Mouse (Mus musculus) forebrain, embryonic 13.5 days (tissue): ENCODE measurements around the gene Rtl1. TPM values are rescaled to one million over a fixed set of nuclear protein-coding genes. Genes with fewer than 3 reads are reported as not detected.
A peak's percentile ranks its signal among the peaks of the same experiment; 100 is the strongest.

Experiments used
- ATAC-seq: fragments of 200-750 bp; cut with Nextera tagmentation; 2 replicates; pipeline ENCODE4 v1.8.0; 2017
- H3K27ac ChIP-seq: fragments of 300-500 bp; sonication (generic); 2 replicates; pipeline ENCODE4 v1.5.1; 2015; ENCODE audit warnings: inconsistent platforms, mild to moderate bottlenecking, moderate library complexity
- H3K27me3 ChIP-seq: fragments of 300-500 bp; sonication (generic); 2 replicates; pipeline ENCODE4 v1.6.1; 2015; ENCODE audit warnings: mild to moderate bottlenecking, inconsistent platforms
- H3K36me3 ChIP-seq: fragments of 300-500 bp; sonication (generic); 2 replicates; pipeline ENCODE4 v1.6.1; 2015; ENCODE audit warnings: mild to moderate bottlenecking, inconsistent platforms; ENCODE audit not compliant: poor library complexity, severe bottlenecking
- H3K4me1 ChIP-seq: fragments of 300-500 bp; sonication (generic); 2 replicates; pipeline ENCODE4 v1.6.1; 2015; ENCODE audit warnings: inconsistent platforms
- H3K4me2 ChIP-seq: fragments of 300-500 bp; sonication (generic); 2 replicates; pipeline ENCODE4 v1.6.1; 2015; ENCODE audit warnings: inconsistent platforms, mild to moderate bottlenecking, moderate library complexity
- H3K4me3 ChIP-seq: fragments of 300-500 bp; sonication (generic); 2 replicates; pipeline ENCODE4 v1.5.1; 2015; ENCODE audit warnings: mild to moderate bottlenecking, inconsistent platforms
- H3K9ac ChIP-seq: fragments of 300-500 bp; sonication (generic); 2 replicates; pipeline ENCODE4 v1.6.1; 2015; ENCODE audit warnings: mild to moderate bottlenecking, inconsistent platforms
- H3K9me3 ChIP-seq: fragments of 300-500 bp; sonication (generic); replicated peaks from 2 replicates; pipeline ENCODE4 v1.6.1; 2016; ENCODE audit warnings: inconsistent platforms
- WGBS: fragments of 180-500 bp; shearing (Covaris S2); methylation state at CpG from one replicate; pipeline ENCODE4 v1.1.7; 2015; 5-methylcytosine and 5-hydroxymethylcytosine counted together
- microRNA counts: library from miRNA; unstranded; fragments of <30 nt; microRNA quantifications from one replicate; lab custom pipeline; 2016
- microRNA-seq: library from miRNA; unstranded; fragments of <30 nt; microRNA quantifications from one replicate; pipeline ENCODE4, GENCODE M21; 2016
- polyA plus RNA-seq: library from polyadenylated mRNA; unstranded; fragments of >200 nt; fragmentation: Nextera tagmentation; extraction: Ambion mirVana; gene quantifications from 2 replicates; pipeline ENCODE4 v1.2.1, GENCODE M21; 2015

Rtl1 gene
- polyA plus RNA-seq, 1 experiment from 2014 or later, result 0.99 TPM

DNA sequence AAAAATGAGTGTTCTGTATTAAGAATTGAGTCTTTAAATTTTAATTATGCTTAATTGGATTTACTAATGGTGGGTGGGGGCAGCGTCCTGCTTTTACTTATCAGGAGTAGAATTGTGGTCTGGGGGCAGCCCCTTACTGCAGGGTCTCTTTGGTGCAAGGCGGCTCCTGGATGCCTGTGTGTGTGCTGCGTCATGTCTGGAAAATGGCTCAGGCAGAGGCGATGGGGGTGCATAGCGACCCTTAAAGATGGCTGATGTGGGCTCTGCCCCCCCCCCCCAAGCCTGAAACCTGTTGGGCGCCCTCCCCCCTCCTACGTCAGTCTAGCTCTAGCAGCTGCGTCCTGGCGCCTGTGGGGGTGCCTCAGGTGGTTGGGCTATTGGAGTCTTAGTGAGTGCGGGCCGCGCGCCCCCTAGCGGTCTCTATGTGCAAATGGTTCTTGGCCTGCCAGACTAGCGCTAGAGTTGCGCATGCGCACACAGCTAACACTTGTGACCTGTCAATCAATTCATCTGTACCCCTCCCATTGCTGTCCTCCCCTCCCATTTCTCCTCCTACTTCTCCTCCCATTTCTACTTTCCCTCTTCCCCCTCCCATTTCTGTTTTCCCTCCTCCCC lies 57.4 kb downstream of the Rtl1 start:
- no peaks in the 10 kb centered on the region for H3K27me3 ChIP-seq
- peak overlapping the region; percentile 49 for H3K4me3 ChIP-seq
- 34% methylated on average over 12 of the region's 17 CpGs for WGBS
- peaks cover 21% of the 10 kb centered on the region; the same call in 1 of the 2 replicates for H3K36me3 ChIP-seq
- H3K27ac ChIP-seq, result no peak overlapping the region
- peaks cover 44% of the 10 kb centered on the region for H3K9me3 ChIP-seq
- H3K4me2 ChIP-seq, result peak overlapping the region; percentile 62
- H3K4me1 ChIP-seq, result peaks cover 29% of the 10 kb centered on the region
- peak; percentile 16; the same call in 1 of the 2 replicates for ATAC-seq
- H3K9ac ChIP-seq, result no peak overlapping the region

GRCm38 (mm10) chr12:109542011-109542410 lies 58.1 kb downstream of the Rtl1 start:
- H3K4me1 ChIP-seq, result peaks cover 22% of the 10 kb centered on the region
- H3K9ac ChIP-seq, result peak overlapping the region; percentile 75
- H3K36me3 ChIP-seq, result peaks cover 19% of the 10 kb centered on the region; the same call in 1 of the 2 replicates
- 37% methylated on average over 14 of the region's 14 CpGs for WGBS
- H3K27ac ChIP-seq, result peak overlapping the region; percentile 48; the same call in 1 of the 2 replicates
- peak overlapping the region; percentile 62 for H3K4me2 ChIP-seq
- no peak for ATAC-seq
- no peaks in the 10 kb centered on the region for H3K27me3 ChIP-seq
- H3K9me3 ChIP-seq, result peaks cover 51% of the 10 kb centered on the region
- H3K4me3 ChIP-seq, result peak overlapping the region; percentile 49

GRCm38 (mm10) chr12:109541540-109541899 lies 58.6 kb downstream of the Rtl1 start:
- Histone ChIP-seq H3K9ac (peak overlapping the region; percentile 75), H3K4me2 (peak overlapping the region; percentile 62), H3K27me3 (no peaks in the 10 kb centered on the region), H3K36me3 (peaks cover 14% of the 10 kb centered on the region; the same call in 1 of the 2 replicates), H3K4me3 (peak overlapping the region; percentile 49), H3K4me1 (peaks cover 17% of the 10 kb centered on the region), H3K9me3 (peaks cover 56% of the 10 kb centered on the region), H3K27ac (peak overlapping the region; percentile 66)
- no peak for ATAC-seq
- 50% methylated on average over 16 of the region's 16 CpGs for WGBS

DNA sequence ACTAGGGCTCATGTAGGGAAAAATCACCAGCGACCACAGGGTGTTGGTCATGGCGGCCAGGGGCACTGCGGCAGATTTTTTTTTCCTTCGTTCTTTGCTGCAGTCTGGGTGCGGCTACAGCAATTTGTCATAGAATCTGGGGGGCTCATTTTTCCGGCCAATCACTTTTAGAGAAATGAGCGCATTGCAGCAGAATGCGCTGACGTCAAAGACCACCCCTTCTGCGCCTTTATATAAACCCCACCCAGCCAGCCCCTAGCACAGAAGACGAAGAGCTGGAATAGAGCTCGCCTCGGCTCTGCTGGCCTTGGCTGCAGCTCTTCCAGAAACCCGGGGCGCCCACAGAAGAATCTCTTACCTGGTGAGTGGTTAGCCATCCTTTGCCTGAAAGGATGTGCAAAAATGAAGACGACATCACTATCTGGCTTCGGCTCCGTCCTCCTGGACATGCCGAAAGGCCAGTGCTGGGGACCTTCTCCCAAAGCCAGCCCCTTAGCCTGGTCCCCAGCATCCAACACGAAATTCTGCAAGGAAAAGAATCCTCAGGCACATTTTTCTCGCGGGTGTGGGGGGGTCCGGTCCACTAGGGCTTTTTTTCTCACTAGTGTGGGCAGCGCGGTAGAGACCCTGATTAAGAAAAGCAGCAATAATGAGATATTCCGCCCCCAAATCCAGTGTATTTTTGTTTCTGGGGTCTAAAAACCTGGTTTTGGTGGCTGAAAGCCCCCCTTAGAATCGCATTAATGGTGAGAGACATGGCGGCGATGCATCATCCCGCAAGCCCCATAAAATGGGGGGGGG lies 59.2 kb downstream of the Rtl1 start:
- Histone ChIP-seq H3K9ac (peak overlapping the region; percentile 75), H3K4me1 (peaks cover 11% of the 10 kb centered on the region), H3K4me3 (peak overlapping the region; percentile 49), H3K9me3 (peaks cover 56% of the 10 kb centered on the region), H3K4me2 (peak overlapping the region; percentile 62), H3K27ac (peak overlapping the region; percentile 69), H3K36me3 (0 out of 2 replicates have a peak, but pooled peaks cover 8% of the 10 kb centered on the region), H3K27me3 (no peaks in the 10 kb centered on the region)
- ATAC-seq, result peak; percentile 68
- 53% methylated on average over 30 of the region's 30 CpGs for WGBS

GRCm38 (mm10) chr12:109539950-109540349 lies 60.2 kb downstream of the Rtl1 start:
- Histone ChIP-seq H3K4me1 (peaks cover 7% of the 10 kb centered on the region), H3K4me2 (peak overlapping the region; percentile 62), H3K27me3 (no peaks in the 10 kb centered on the region), H3K9me3 (peaks cover 56% of the 10 kb centered on the region), H3K9ac (no peak overlapping the region), H3K4me3 (peak overlapping the region; percentile 49), H3K36me3 (0 out of 2 replicates have a peak, but pooled peaks cover 6% of the 10 kb centered on the region), H3K27ac (0 out of 2 replicates have a peak overlapping the region, but pooled peaks have one; percentile 69)
- 51% methylated on average over 13 of the region's 13 CpGs for WGBS
- ATAC-seq, result no peak

MicroRNA genes within 50 kb of the gene (microRNA counts, 519-probe panel; counts per million panel counts)
- microRNA mmu-miR-1188 (lab: Ali Mortazavi, UCI) (177 counts per million, percentile 53 among the panel's probes with 10 or more counts), microRNA mmu-miR-127 (lab: Ali Mortazavi, UCI) (4,480 counts per million, percentile 84 among the panel's probes with 10 or more counts), microRNA mmu-miR-136 (lab: Ali Mortazavi, UCI) (5,208 counts per million, percentile 91 among the panel's probes with 10 or more counts), microRNA mmu-miR-1906 (lab: Ali Mortazavi, UCI) (177 counts per million, percentile 53 among the panel's probes with 10 or more counts), microRNA mmu-miR-337-3p (lab: Ali Mortazavi, UCI) (644 counts per million, percentile 54 among the panel's probes with 10 or more counts), microRNA mmu-miR-337-5p (lab: Ali Mortazavi, UCI) (177 counts per million, percentile 53 among the panel's probes with 10 or more counts), microRNA mmu-miR-341 (lab: Ali Mortazavi, UCI) (177 counts per million, percentile 53 among the panel's probes with 10 or more counts), microRNA mmu-miR-370 (lab: Ali Mortazavi, UCI) (3,136 counts per million, percentile 67 among the panel's probes with 10 or more counts), microRNA mmu-miR-431 (lab: Ali Mortazavi, UCI) (4,686 counts per million, percentile 87 among the panel's probes with 10 or more counts), microRNA mmu-miR-432 (lab: Ali Mortazavi, UCI) (177 counts per million, percentile 53 among the panel's probes with 10 or more counts), microRNA mmu-miR-433 (lab: Ali Mortazavi, UCI) (4,994 counts per million, percentile 90 among the panel's probes with 10 or more counts), microRNA mmu-miR-434-3p (lab: Ali Mortazavi, UCI) (5,059 counts per million, percentile 90 among the panel's probes with 10 or more counts), microRNA mmu-miR-434-5p (lab: Ali Mortazavi, UCI) (3,855 counts per million, percentile 76 among the panel's probes with 10 or more counts), microRNA mmu-miR-493 (lab: Ali Mortazavi, UCI) (1,857 counts per million, percentile 57 among the panel's probes with 10 or more counts), microRNA mmu-miR-540-3p (lab: Ali Mortazavi, UCI) (177 counts per million, percentile 53 among the panel's probes with 10 or more counts), microRNA mmu-miR-540-5p (lab: Ali Mortazavi, UCI) (177 counts per million, percentile 53 among the panel's probes with 10 or more counts), microRNA mmu-miR-665 (lab: Ali Mortazavi, UCI) (177 counts per million, percentile 53 among the panel's probes with 10 or more counts), microRNA mmu-miR-673-3p (lab: Ali Mortazavi, UCI) (177 counts per million, percentile 53 among the panel's probes with 10 or more counts), microRNA mmu-miR-673-5p (lab: Ali Mortazavi, UCI) (1,727 counts per million, percentile 56 among the panel's probes with 10 or more counts), microRNA mmu-miR-770-3p (lab: Ali Mortazavi, UCI) (2,866 counts per million, percentile 64 among the panel's probes with 10 or more counts), microRNA mmu-miR-770-5p (lab: Ali Mortazavi, UCI) (177 counts per million, percentile 53 among the panel's probes with 10 or more counts)

Small RNA genes within 50 kb of the gene (microRNA-seq; reads per million reads assigned to microRNA genes)
- not detected for gene Gm23912
- gene Mir1188, result 4.3 reads per million, percentile 11 among the genes with 10 or more reads in this experiment
- gene Mir127, result 5,982 reads per million, percentile 91 among the genes with 10 or more reads in this experiment
- gene Mir136, result not detected
- gene Mir1906-1, result not detected
- gene Mir3070a, result 3.2 reads per million, percentile 6 among the genes with 10 or more reads in this experiment
- 0.80 reads per million for gene Mir3070b
- gene Mir3071, result not detected
- not detected for gene Mir337
- gene Mir341, result 640 reads per million, percentile 74 among the genes with 10 or more reads in this experiment
- gene Mir3544, result not detected
- 637 reads per million, percentile 73 among the genes with 10 or more reads in this experiment for gene Mir370
- 2,843 reads per million, percentile 85 among the genes with 10 or more reads in this experiment for gene Mir431
- not detected for gene Mir432
- 1,192 reads per million, percentile 80 among the genes with 10 or more reads in this experiment for gene Mir433
- gene Mir434, result 1,397 reads per million, percentile 81 among the genes with 10 or more reads in this experiment
- gene Mir493, result 61.2 reads per million, percentile 44 among the genes with 10 or more reads in this experiment
- 457 reads per million, percentile 70 among the genes with 10 or more reads in this experiment for gene Mir540
- 315 reads per million, percentile 66 among the genes with 10 or more reads in this experiment for gene Mir665
- gene Mir673, result 92.6 reads per million, percentile 49 among the genes with 10 or more reads in this experiment
- 266 reads per million, percentile 64 among the genes with 10 or more reads in this experiment for gene Mir770

Other genes with a start within 250 kb of the Rtl1 start
- 69.3 and 118 TPM in 2 replicates for gene Dlk1, start 147.5 kb downstream of the Rtl1 start, polyA plus RNA-seq